Mouse (Mus musculus): Measurements from ENCODE around the gene Fbln5. TPM values are rescaled to one million over a fixed set of nuclear protein-coding genes. Genes with fewer than 3 reads are reported as not detected.

Fbln5 gene
- polyA plus RNA-seq, 1 experiment: not detected

GRCm38 (mm10) chr12:101798189-101798922 lies 20.5 kb downstream of the Fbln5 start:
- H3K36me3 ChIP-seq (ENCODE audit: control insufficient read depth): no peaks in the 10 kb centered on the region
- no peaks in the 10 kb centered on the region for H3K9me3 ChIP-seq (ENCODE audit: control insufficient read depth, low read length)
- H3K4me3 ChIP-seq (replicated peaks): no peak overlapping the region
- H3K4me1 ChIP-seq (ENCODE audit: control insufficient read depth): no peaks in the 10 kb centered on the region
- H3K27me3 ChIP-seq (ENCODE audit: control insufficient read depth): no peaks in the 10 kb centered on the region
- TF ChIP-seq GATA1 (IDR thresholded peaks at IDR 0.05; ENCODE audit: low read length) (no peak), TAL1 (IDR thresholded peaks at IDR 0.05; ENCODE audit: low read length) (no peak)

- Histone ChIP-seq H3K4me3 (replicated peaks) (no peak overlapping the region), H3K36me3 (ENCODE audit: control insufficient read depth) (no peaks in the 10 kb centered on the region), H3K4me1 (ENCODE audit: control insufficient read depth) (no peaks in the 10 kb centered on the region), H3K27me3 (ENCODE audit: control insufficient read depth) (no peaks in the 10 kb centered on the region), H3K9me3 (ENCODE audit: control insufficient read depth, low read length) (peaks cover 2% of the 10 kb centered on the region; the same call in 1 of the 2 replicates)
- no peak for TF ChIP-seq TAL1 (IDR thresholded peaks at IDR 0.05; ENCODE audit: low read length)
Observed at GRCm38 (mm10) chr12:101794458-101794857, 24.4 kb downstream of the Fbln5 start.

GRCm38 (mm10) chr12:101793221-101793621 lies 25.6 kb downstream of the Fbln5 start:
- no peaks in the 10 kb centered on the region for H3K27me3 ChIP-seq (ENCODE audit: control insufficient read depth)
- TF ChIP-seq TAL1 (IDR thresholded peaks at IDR 0.05; ENCODE audit: low read length) (no peak), GATA1 (IDR thresholded peaks at IDR 0.05; ENCODE audit: low read length) (no peak)
- no peaks in the 10 kb centered on the region for H3K4me1 ChIP-seq (ENCODE audit: control insufficient read depth)
- peaks cover 2% of the 10 kb centered on the region; the same call in 1 of the 2 replicates for H3K9me3 ChIP-seq (ENCODE audit: control insufficient read depth, low read length)
- H3K4me3 ChIP-seq (replicated peaks): no peak overlapping the region
- no peaks in the 10 kb centered on the region for H3K36me3 ChIP-seq (ENCODE audit: control insufficient read depth)

- TF ChIP-seq TAL1 (IDR thresholded peaks at IDR 0.05; ENCODE audit: low read length) (no peak), GATA1 (IDR thresholded peaks at IDR 0.05; ENCODE audit: low read length) (no peak)
- Histone ChIP-seq H3K27me3 (ENCODE audit: control insufficient read depth) (no peaks in the 10 kb centered on the region), H3K36me3 (ENCODE audit: control insufficient read depth) (no peaks in the 10 kb centered on the region), H3K9me3 (ENCODE audit: control insufficient read depth, low read length) (peaks cover 2% of the 10 kb centered on the region; the same call in 1 of the 2 replicates), H3K4me1 (ENCODE audit: control insufficient read depth) (no peaks in the 10 kb centered on the region), H3K4me3 (replicated peaks) (no peak overlapping the region)
Observed at GRCm38 (mm10) chr12:101792684-101793083, 26.2 kb downstream of the Fbln5 start.

- Histone ChIP-seq H3K36me3 (ENCODE audit: control insufficient read depth) (no peaks in the 10 kb centered on the region), H3K27me3 (ENCODE audit: control insufficient read depth) (no peaks in the 10 kb centered on the region), H3K4me1 (ENCODE audit: control insufficient read depth) (no peaks in the 10 kb centered on the region), H3K9me3 (ENCODE audit: control insufficient read depth, low read length) (peaks cover 2% of the 10 kb centered on the region; the same call in 1 of the 2 replicates), H3K4me3 (replicated peaks) (no peak overlapping the region)
- TF ChIP-seq TAL1 (IDR thresholded peaks at IDR 0.05; ENCODE audit: low read length) (no peak), GATA1 (IDR thresholded peaks at IDR 0.05; ENCODE audit: low read length) (no peak)
Observed at GRCm38 (mm10) chr12:101789767-101790166, 29.1 kb downstream of the Fbln5 start.

GRCm38 (mm10) chr12:101789250-101789649 lies 29.6 kb downstream of the Fbln5 start:
- no peaks in the 10 kb centered on the region for H3K4me1 ChIP-seq (ENCODE audit: control insufficient read depth)
- H3K4me3 ChIP-seq (replicated peaks): no peak overlapping the region
- no peaks in the 10 kb centered on the region for H3K36me3 ChIP-seq (ENCODE audit: control insufficient read depth)
- H3K9me3 ChIP-seq (ENCODE audit: control insufficient read depth, low read length): peaks cover 2% of the 10 kb centered on the region; the same call in 1 of the 2 replicates
- no peaks in the 10 kb centered on the region for H3K27me3 ChIP-seq (ENCODE audit: control insufficient read depth)
- TF ChIP-seq TAL1 (IDR thresholded peaks at IDR 0.05; ENCODE audit: low read length) (no peak), GATA1 (IDR thresholded peaks at IDR 0.05; ENCODE audit: low read length) (no peak)

- Histone ChIP-seq H3K4me3 (replicated peaks) (no peak overlapping the region), H3K4me1 (ENCODE audit: control insufficient read depth) (no peaks in the 10 kb centered on the region), H3K9me3 (ENCODE audit: control insufficient read depth, low read length) (no peaks in the 10 kb centered on the region), H3K36me3 (ENCODE audit: control insufficient read depth) (no peaks in the 10 kb centered on the region), H3K27me3 (ENCODE audit: control insufficient read depth) (no peaks in the 10 kb centered on the region)
- TF ChIP-seq GATA1 (IDR thresholded peaks at IDR 0.05; ENCODE audit: low read length) (no peak), TAL1 (IDR thresholded peaks at IDR 0.05; ENCODE audit: low read length) (no peak)
Observed at GRCm38 (mm10) chr12:101782787-101783186, 36.1 kb downstream of the Fbln5 start.

GRCm38 (mm10) chr12:101780915-101781314 lies 37.9 kb downstream of the Fbln5 start:
- Histone ChIP-seq H3K4me3 (replicated peaks) (no peak overlapping the region), H3K4me1 (ENCODE audit: control insufficient read depth) (no peaks in the 10 kb centered on the region), H3K9me3 (ENCODE audit: control insufficient read depth, low read length) (no peaks in the 10 kb centered on the region)

GRCm38 (mm10) chr12:101777613-101778325 lies 41.1 kb downstream of the Fbln5 start:
- H3K9me3 ChIP-seq (ENCODE audit: control insufficient read depth, low read length): no peaks in the 10 kb centered on the region
- TF ChIP-seq GATA1 (IDR thresholded peaks at IDR 0.05; ENCODE audit: low read length) (no peak), TAL1 (IDR thresholded peaks at IDR 0.05; ENCODE audit: low read length) (no peak)
- H3K4me3 ChIP-seq (replicated peaks): no peak overlapping the region
- no peaks in the 10 kb centered on the region for H3K36me3 ChIP-seq (ENCODE audit: control insufficient read depth)
- no peaks in the 10 kb centered on the region for H3K27me3 ChIP-seq (ENCODE audit: control insufficient read depth)
- no peaks in the 10 kb centered on the region for H3K4me1 ChIP-seq (ENCODE audit: control insufficient read depth)

More at GRCm38 (mm10) chr12:101780915-101781314, 37.9 kb downstream of the Fbln5 start:
- TF ChIP-seq GATA1 (IDR thresholded peaks at IDR 0.05; ENCODE audit: low read length) (no peak), TAL1 (IDR thresholded peaks at IDR 0.05; ENCODE audit: low read length) (no peak)
- no peaks in the 10 kb centered on the region for H3K36me3 ChIP-seq (ENCODE audit: control insufficient read depth)
- H3K27me3 ChIP-seq (ENCODE audit: control insufficient read depth): no peaks in the 10 kb centered on the region

Data from erythroblast, embryonic 14.5 days (primary cell).